Mouse (Mus musculus): ENCODE data around the gene Ttc30a1. TPM values are rescaled to one million over a fixed set of nuclear protein-coding genes. Genes with fewer than 3 reads are reported as not detected.

Gene Ttc30a1
- polyA plus RNA-seq, 1 experiment from 2014 or later, result 9.3 TPM

- no peak overlapping the region for H3K9ac ChIP-seq
- no peak for ATAC-seq (ENCODE audit: low FRiP score, low read depth)
- WGBS, result 58% methylated on average over 12 of the region's 12 CpGs
- H3K27me3 ChIP-seq, result peaks cover 16% of the 10 kb centered on the region
- H3K4me1 ChIP-seq, result peaks cover 18% of the 10 kb centered on the region
- H3K4me2 ChIP-seq (replicated peaks), result no peak overlapping the region
- no peaks in the 10 kb centered on the region for H3K36me3 ChIP-seq
- no peaks in the 10 kb centered on the region for H3K9me3 ChIP-seq
- no peak overlapping the region for H3K4me3 ChIP-seq
- no peak overlapping the region for H3K27ac ChIP-seq
These were observed 16.0 kb upstream of the Ttc30a1 start for GRCm38 (mm10) chr2:75997726-75998125.

- WGBS, result 94% methylated on average over 11 of the region's 11 CpGs
- Histone ChIP-seq H3K4me2 (replicated peaks) (no peak overlapping the region), H3K9ac (no peak overlapping the region), H3K27me3 (peaks cover 4% of the 10 kb centered on the region; the same call in 1 of the 2 replicates), H3K36me3 (no peaks in the 10 kb centered on the region), H3K9me3 (no peaks in the 10 kb centered on the region), H3K4me3 (no peak overlapping the region), H3K27ac (no peak overlapping the region), H3K4me1 (peaks cover 43% of the 10 kb centered on the region)
- ATAC-seq (ENCODE audit: low FRiP score, low read depth), result no peak
These were observed 13.1 kb upstream of the Ttc30a1 start for GRCm38 (mm10) chr2:75994841-75995240.

- Histone ChIP-seq H3K36me3 (no peaks in the 10 kb centered on the region), H3K27me3 (no peaks in the 10 kb centered on the region), H3K4me1 (peaks cover 59% of the 10 kb centered on the region), H3K27ac (peak overlapping the region; percentile 74), H3K9me3 (no peaks in the 10 kb centered on the region), H3K4me3 (no peak overlapping the region), H3K4me2 (replicated peaks) (peak overlapping the region; percentile 12; the same call in 1 of the 2 replicates), H3K9ac (no peak overlapping the region)
- WGBS, result 7% methylated on average over 6 of the region's 6 CpGs
- peak; percentile 74 for ATAC-seq (ENCODE audit: low FRiP score, low read depth)
These were observed 9.9 kb upstream of the Ttc30a1 start for GRCm38 (mm10) chr2:75991581-75992205.

- Histone ChIP-seq H3K4me1 (peaks cover 64% of the 10 kb centered on the region), H3K4me2 (replicated peaks) (0 out of 2 replicates have a peak overlapping the region, but pooled peaks have one; percentile 7), H3K9me3 (no peaks in the 10 kb centered on the region), H3K4me3 (no peak overlapping the region), H3K27ac (peak overlapping the region; percentile 74), H3K27me3 (no peaks in the 10 kb centered on the region), H3K9ac (no peak overlapping the region), H3K36me3 (no peaks in the 10 kb centered on the region)
- ATAC-seq (ENCODE audit: low FRiP score, low read depth), result no peak
- 41% methylated on average over 13 of the region's 13 CpGs for WGBS
These were observed 9.2 kb upstream of the Ttc30a1 start for GRCm38 (mm10) chr2:75990885-75991539.

GRCm38 (mm10) chr2:75989694-75990093 is 7.9 kb upstream of the Ttc30a1 start:
- no peak for ATAC-seq (ENCODE audit: low FRiP score, low read depth)
- Histone ChIP-seq H3K27me3 (no peaks in the 10 kb centered on the region), H3K4me3 (no peak overlapping the region), H3K4me1 (peaks cover 69% of the 10 kb centered on the region), H3K4me2 (replicated peaks) (0 out of 2 replicates have a peak overlapping the region, but pooled peaks have one; percentile 44), H3K9ac (no peak overlapping the region), H3K27ac (peak overlapping the region; percentile 58), H3K36me3 (no peaks in the 10 kb centered on the region), H3K9me3 (no peaks in the 10 kb centered on the region)
- 33% methylated on average over 4 of the region's 4 CpGs for WGBS

GRCm38 (mm10) chr2:75988779-75989363 is 7.1 kb upstream of the Ttc30a1 start:
- Histone ChIP-seq H3K36me3 (no peaks in the 10 kb centered on the region), H3K27me3 (no peaks in the 10 kb centered on the region), H3K9me3 (no peaks in the 10 kb centered on the region), H3K27ac (peak overlapping the region; percentile 58; the same call in 1 of the 2 replicates), H3K9ac (peak overlapping the region; percentile 13; the same call in 1 of the 2 replicates), H3K4me2 (replicated peaks) (peak overlapping the region; percentile 44), H3K4me1 (peaks cover 69% of the 10 kb centered on the region), H3K4me3 (0 out of 2 replicates have a peak overlapping the region, but pooled peaks have one; percentile 3)
- ATAC-seq (ENCODE audit: low FRiP score, low read depth), result no peak
- 20% methylated on average over 7 of the region's 7 CpGs for WGBS

- Histone ChIP-seq H3K4me1 (peaks cover 65% of the 10 kb centered on the region), H3K9me3 (no peaks in the 10 kb centered on the region), H3K4me3 (no peak overlapping the region), H3K36me3 (no peaks in the 10 kb centered on the region), H3K27me3 (no peaks in the 10 kb centered on the region), H3K9ac (peak overlapping the region; percentile 13; the same call in 1 of the 2 replicates), H3K27ac (peak overlapping the region; percentile 58), H3K4me2 (replicated peaks) (peak overlapping the region; percentile 44)
- 20% methylated on average over 4 of the region's 4 CpGs for WGBS
- no peak for ATAC-seq (ENCODE audit: low FRiP score, low read depth)
These were observed 6.6 kb upstream of the Ttc30a1 start for GRCm38 (mm10) chr2:75988378-75988777.

GRCm38 (mm10) chr2:75987739-75988138 is 6.0 kb upstream of the Ttc30a1 start:
- H3K27me3 ChIP-seq, result no peaks in the 10 kb centered on the region
- no peak for ATAC-seq (ENCODE audit: low FRiP score, low read depth)
- H3K27ac ChIP-seq, result peak overlapping the region; percentile 58
- H3K9me3 ChIP-seq, result no peaks in the 10 kb centered on the region
- H3K9ac ChIP-seq, result no peak overlapping the region
- H3K4me2 ChIP-seq (replicated peaks), result no peak overlapping the region
- H3K36me3 ChIP-seq, result no peaks in the 10 kb centered on the region
- no peak overlapping the region for H3K4me3 ChIP-seq
- peaks cover 65% of the 10 kb centered on the region for H3K4me1 ChIP-seq
- 51% methylated on average over 9 of the region's 9 CpGs for WGBS

GRCm38 (mm10) chr2:75985124-75985523 is 3.4 kb upstream of the Ttc30a1 start:
- H3K9ac ChIP-seq, result no peak overlapping the region
- 5% methylated on average over 2 of the region's 2 CpGs for WGBS
- H3K27me3 ChIP-seq, result no peaks in the 10 kb centered on the region
- no peak overlapping the region for H3K27ac ChIP-seq
- no peak overlapping the region for H3K4me2 ChIP-seq (replicated peaks)
- H3K4me3 ChIP-seq, result no peak overlapping the region
- no peaks in the 10 kb centered on the region for H3K9me3 ChIP-seq
- H3K36me3 ChIP-seq, result no peaks in the 10 kb centered on the region
- H3K4me1 ChIP-seq, result peaks cover 40% of the 10 kb centered on the region
- ATAC-seq (ENCODE audit: low FRiP score, low read depth), result peak; percentile 57; the same call in 1 of the 2 replicates

GRCm38 (mm10) chr2:75983847-75984246 is 2.1 kb upstream of the Ttc30a1 start:
- ATAC-seq (ENCODE audit: low FRiP score, low read depth), result no peak
- WGBS, result 83% methylated on average over 3 of the region's 3 CpGs
- no peak overlapping the region for H3K4me3 ChIP-seq
- H3K9me3 ChIP-seq, result no peaks in the 10 kb centered on the region
- H3K27ac ChIP-seq, result no peak overlapping the region
- H3K4me1 ChIP-seq, result peaks cover 28% of the 10 kb centered on the region
- no peaks in the 10 kb centered on the region for H3K36me3 ChIP-seq
- no peak overlapping the region for H3K9ac ChIP-seq
- no peaks in the 10 kb centered on the region for H3K27me3 ChIP-seq
- H3K4me2 ChIP-seq (replicated peaks), result no peak overlapping the region

- ATAC-seq (ENCODE audit: low FRiP score, low read depth), result no peak
- Histone ChIP-seq H3K4me1 (peaks cover 21% of the 10 kb centered on the region), H3K36me3 (no peaks in the 10 kb centered on the region), H3K9ac (no peak overlapping the region), H3K27ac (no peak overlapping the region), H3K4me2 (replicated peaks) (no peak overlapping the region), H3K4me3 (no peak overlapping the region), H3K9me3 (no peaks in the 10 kb centered on the region), H3K27me3 (no peaks in the 10 kb centered on the region)
- over 99% methylated on average over 3 of the region's 3 CpGs for WGBS
These were observed 1.3 kb upstream of the Ttc30a1 start for GRCm38 (mm10) chr2:75983091-75983490.

GRCm38 (mm10) chr2:75982626-75983025 is 859 bp upstream of the Ttc30a1 start:
- H3K9ac ChIP-seq, result no peak overlapping the region
- H3K27ac ChIP-seq, result no peak overlapping the region
- no peaks in the 10 kb centered on the region for H3K9me3 ChIP-seq
- no peak overlapping the region for H3K4me3 ChIP-seq
- H3K36me3 ChIP-seq, result no peaks in the 10 kb centered on the region
- H3K27me3 ChIP-seq, result no peaks in the 10 kb centered on the region
- peaks cover 16% of the 10 kb centered on the region for H3K4me1 ChIP-seq
- 96% methylated on average over 4 of the region's 4 CpGs for WGBS
- H3K4me2 ChIP-seq (replicated peaks), result no peak overlapping the region
- no peak for ATAC-seq (ENCODE audit: low FRiP score, low read depth)

Data from limb, embryonic 13.5 days (tissue).